Mouse (Mus musculus): Measurements from ENCODE around the gene Fxyd3.

Fxyd3 gene

DNA sequence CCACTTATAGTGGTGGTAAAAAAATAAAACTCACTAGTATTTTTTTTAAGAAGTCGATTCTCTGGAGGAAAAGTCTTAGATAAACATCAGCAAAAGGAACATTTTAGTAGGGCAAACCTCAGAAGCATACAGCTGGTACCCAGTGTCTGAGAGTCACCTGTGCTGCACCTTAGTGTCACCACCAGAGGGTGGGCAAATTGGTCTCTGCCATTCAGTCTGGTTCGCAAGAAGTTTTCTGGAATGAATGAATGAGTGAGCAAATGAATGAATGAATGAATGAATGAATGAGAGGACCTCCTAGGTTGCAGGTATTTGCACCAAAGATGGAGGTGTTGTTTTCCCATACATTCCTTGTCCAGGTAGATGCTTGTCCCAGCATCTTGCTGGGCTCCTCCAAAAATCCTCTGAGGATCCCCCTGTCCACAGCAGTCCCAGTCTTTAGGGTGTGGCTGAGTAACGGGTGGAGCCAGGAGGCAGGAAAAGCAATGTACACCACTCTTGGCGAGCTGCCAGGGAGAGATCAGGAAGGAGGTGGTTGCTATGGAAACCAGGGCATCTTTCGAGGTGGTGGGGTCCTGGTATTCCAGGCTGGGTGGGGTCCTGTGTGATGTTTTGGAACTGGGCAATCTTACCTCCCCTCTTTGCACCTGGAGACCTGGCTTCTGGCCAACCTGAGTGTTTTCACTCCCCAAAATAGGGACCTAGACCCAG lies 27.2 kb downstream of the Fxyd3 start:
- peak; percentile 64 for DNase-seq (ENCODE audit: low spot score)

DNA sequence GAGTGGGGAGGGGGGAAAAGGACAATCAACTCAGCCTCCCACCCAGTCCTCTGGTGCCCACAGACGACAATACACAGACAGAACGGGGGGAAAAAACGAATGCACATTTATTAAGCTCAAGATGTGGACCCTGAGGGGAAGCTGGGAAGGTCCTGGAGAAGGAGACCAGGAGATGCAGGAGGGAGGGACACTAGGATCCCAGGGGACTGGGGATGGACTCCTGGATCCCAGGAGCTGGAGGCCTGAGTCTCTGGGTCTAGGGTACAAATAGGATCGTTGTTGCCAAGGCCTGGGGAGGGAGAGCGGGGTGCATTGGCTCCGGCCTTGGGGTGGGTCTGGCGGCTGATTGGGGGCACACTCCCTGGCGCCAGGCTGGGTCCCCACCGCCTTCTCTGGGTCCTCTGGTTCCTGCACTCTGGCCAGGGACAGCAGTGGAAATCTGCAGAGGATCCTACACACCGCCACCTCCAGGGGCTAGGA lies 34.0 kb downstream of the Fxyd3 start, which contains the start of gene Fxyd5:
Gene Fxyd5 (minus strand): TSS at position 51 of the 480 bp plus-strand sequence.
- no peak for DNase-seq (ENCODE audit: low spot score)

GRCm38 (mm10) chr7:31041662-31042315 lies 34.7 kb downstream of the Fxyd3 start:
- DNase-seq (ENCODE audit: low spot score), result peak; percentile 66

DNA sequence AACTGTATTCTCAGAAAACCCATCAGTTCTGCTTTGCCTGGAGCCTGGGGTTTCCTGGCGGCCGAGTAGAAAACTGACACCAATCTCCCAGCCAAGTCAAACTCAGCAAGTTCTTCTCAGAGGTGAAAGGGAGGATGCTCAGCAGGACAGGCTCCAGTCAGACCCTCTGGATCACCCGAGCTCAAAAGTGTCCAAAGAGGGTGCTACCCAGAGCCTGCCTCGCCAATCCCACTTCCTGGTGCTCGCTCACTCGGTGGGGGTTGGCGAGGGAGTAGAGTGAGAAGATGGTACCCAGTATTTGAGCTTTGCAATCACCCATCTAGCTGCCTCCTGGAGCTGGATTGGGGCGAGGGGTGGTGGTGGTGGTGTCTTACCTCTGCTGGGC lies 35.5 kb downstream of the Fxyd3 start:
- no peak for DNase-seq (ENCODE audit: low spot score)

GRCm38 (mm10) chr7:31040281-31041022 lies 36.1 kb downstream of the Fxyd3 start:
- DNase-seq (ENCODE audit: low spot score), result no peak

GRCm38 (mm10) chr7:31039011-31039410 lies 37.5 kb downstream of the Fxyd3 start:
- no peak for DNase-seq (ENCODE audit: low spot score)

GRCm38 (mm10) chr7:31037675-31038074 lies 38.8 kb downstream of the Fxyd3 start:
- DNase-seq (ENCODE audit: low spot score), result no peak

DNA sequence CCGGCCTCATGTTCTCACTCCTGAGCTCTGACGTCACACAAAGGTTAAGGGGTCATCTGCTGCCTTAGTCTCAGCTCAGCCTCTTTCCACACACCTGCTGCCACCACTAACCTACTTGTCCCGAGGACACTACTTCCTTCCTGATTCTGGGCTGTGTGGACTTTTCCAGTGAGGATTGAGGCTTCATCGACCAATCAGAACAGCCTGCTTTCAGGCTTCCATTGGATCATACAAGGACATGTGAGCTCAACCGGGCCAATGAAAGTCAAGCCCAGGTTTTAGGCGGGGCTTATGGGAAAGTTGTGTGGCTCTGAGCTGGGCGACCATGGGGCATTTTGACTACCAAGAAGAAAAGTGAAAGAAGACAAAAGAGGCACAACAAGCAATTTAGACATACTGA lies 39.6 kb downstream of the Fxyd3 start:
- no peak for DNase-seq (ENCODE audit: low spot score)

GRCm38 (mm10) chr7:31035291-31035690 lies 41.2 kb downstream of the Fxyd3 start:
- no peak for DNase-seq (ENCODE audit: low spot score)

- DNase-seq (ENCODE audit: low spot score), result peak; percentile 69
Observed at GRCm38 (mm10) chr7:31034789-31035188, 41.7 kb downstream of the Fxyd3 start.

DNA sequence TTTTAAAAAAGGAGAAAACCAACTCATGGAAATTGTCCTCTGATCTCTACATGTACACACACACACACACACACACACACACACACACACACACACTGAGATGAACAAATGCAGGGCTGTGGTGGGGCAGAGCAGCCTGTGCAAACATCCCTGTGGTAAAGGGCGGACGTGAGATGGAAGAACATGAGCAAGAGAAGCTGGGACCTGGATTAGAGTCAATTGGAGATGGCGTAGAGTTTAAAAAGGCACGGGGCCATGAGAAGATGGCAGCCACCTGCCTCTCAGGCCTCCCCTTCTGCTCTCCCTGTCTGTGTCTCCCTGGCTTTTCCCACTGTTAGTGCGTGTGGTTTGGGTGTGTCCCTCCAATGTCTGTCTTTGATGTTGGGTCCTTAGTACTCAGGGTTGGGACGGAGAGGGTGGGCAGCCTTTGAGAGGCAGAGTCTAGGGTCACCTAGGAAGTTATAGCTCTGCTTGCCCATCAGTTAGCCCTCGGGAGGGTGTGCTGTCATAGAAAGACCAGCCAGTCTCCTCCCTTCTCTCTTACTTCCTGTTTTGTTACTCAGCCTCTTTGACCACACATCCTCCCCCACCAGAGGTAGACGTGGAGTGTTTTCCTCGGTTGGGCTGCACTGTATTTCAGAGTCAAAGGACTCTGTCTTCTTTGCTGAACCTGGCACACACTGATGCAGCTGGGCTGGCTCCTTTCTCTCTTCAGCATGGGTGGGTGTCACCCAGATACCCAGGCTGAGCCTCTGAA lies 42.9 kb downstream of the Fxyd3 start:
- no peak for DNase-seq (ENCODE audit: low spot score)

GRCm38 (mm10) chr7:31031731-31032130 lies 44.8 kb downstream of the Fxyd3 start:
- no peak for DNase-seq (ENCODE audit: low spot score)

DNA sequence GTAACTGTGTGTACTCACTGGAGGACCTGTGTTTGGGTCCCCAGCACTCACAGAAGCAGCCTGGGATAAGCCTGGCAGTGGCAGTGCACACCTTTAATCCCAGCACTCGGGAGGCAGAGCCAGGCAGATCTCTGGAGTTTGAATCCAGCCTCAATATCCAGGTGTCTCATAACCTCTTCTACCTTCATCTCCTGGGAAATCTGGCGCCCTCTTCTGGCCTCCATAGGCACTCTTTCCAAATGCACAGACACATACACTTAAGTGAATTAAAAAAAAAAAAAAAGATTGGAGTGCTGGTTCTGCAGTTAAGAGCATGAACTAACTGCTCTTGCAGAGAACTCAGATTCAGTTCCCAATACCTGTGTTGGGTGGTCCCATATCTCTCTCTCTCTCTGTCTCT lies 45.8 kb downstream of the Fxyd3 start:
- DNase-seq (ENCODE audit: low spot score), result no peak

DNA sequence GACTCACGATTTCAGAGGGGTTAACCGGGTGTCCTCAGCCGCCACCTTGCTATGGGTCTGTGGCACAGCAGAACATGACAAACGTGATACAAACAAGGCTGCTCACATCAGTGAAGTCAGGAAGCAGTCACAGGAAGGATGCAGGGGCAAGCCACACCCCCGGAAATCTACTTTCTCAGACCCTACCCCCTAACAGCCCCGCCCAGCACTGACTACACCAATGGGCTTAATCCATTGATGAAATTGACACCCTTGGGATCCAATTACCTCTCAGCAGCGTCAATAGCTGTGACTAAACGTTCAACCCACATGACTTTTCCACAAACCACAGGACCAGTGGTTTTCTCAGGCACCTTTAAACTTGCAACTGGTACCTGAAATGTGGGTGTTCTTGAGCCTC lies 47.9 kb downstream of the Fxyd3 start:
- no peak for DNase-seq (ENCODE audit: low spot score)

Measured in testis, postnatal 10 days (tissue).